Mouse (Mus musculus): Measurements from ENCODE around the gene Dennd4c. TPM values are rescaled to one million over a fixed set of nuclear protein-coding genes. Genes with fewer than 3 reads are reported as not detected.
"Not testable (repeated sequence)": the region's sequence is repeated elsewhere in the genome, so short reads cannot be mapped to it uniquely, and the experiment has no call there.

The Dennd4c gene
- total RNA-seq, 2 experiments from 2014 or later = 29.3 to 34.1 TPM

GRCm38 (mm10) chr4:86777587-86777986, 29.2 kb downstream of the Dennd4c start:
- peak; percentile 14 to 18 for DNase-seq

GRCm38 (mm10) chr4:86810604-86811003, 62.2 kb downstream of the Dennd4c start:
- peak; percentile 14 to 29 for DNase-seq

GRCm38 (mm10) chr4:86814850-86815249, 66.5 kb downstream of the Dennd4c start:
- DNase-seq = no peak

GRCm38 (mm10) chr4:86823169-86823568, 74.8 kb downstream of the Dennd4c start:
- peak; percentile 19 to 70 for DNase-seq

GRCm38 (mm10) chr4:86825143-86825542, 76.8 kb downstream of the Dennd4c start:
- no peak for DNase-seq

GRCm38 (mm10) chr4:86831896-86832295, 83.5 kb downstream of the Dennd4c start:
- no peak for DNase-seq

- DNase-seq = not testable (repeated sequence)
Measured at GRCm38 (mm10) chr4:86841141-86841540, 92.8 kb downstream of the Dennd4c start.

- peak; percentile 49 to 65 for DNase-seq
Measured at GRCm38 (mm10) chr4:86845384-86845783, 97.0 kb downstream of the Dennd4c start.

- no peak for DNase-seq
Measured at GRCm38 (mm10) chr4:86847246-86847645, 98.9 kb downstream of the Dennd4c start.

GRCm38 (mm10) chr4:86851331-86851730, 103.0 kb downstream of the Dennd4c start:
- no peak for DNase-seq

- DNase-seq = no peak
Measured at GRCm38 (mm10) chr4:86852018-86852417, 103.7 kb downstream of the Dennd4c start.

- DNase-seq = no peak
Measured at GRCm38 (mm10) chr4:86852813-86853590, 104.6 kb downstream of the Dennd4c start.

GRCm38 (mm10) chr4:86856304-86857112, 108.2 kb downstream of the Dennd4c start:
- peak in 1 of 2 experiments; percentile 13 for DNase-seq

- peak; percentile 98 for DNase-seq
Measured at GRCm38 (mm10) chr4:86857113-86858069, 109.0 kb downstream of the Dennd4c start, which contains the start of gene Rps6. TSS of gene Rps6 (minus strand) at chr4:86857412.

- DNase-seq = no peak
Measured at GRCm38 (mm10) chr4:86858070-86858440, 109.7 kb downstream of the Dennd4c start.

- DNase-seq = no peak
Measured at GRCm38 (mm10) chr4:86864087-86864486, 115.7 kb downstream of the Dennd4c start.

GRCm38 (mm10) chr4:86871988-86872387, 123.6 kb downstream of the Dennd4c start:
- DNase-seq = no peak

GRCm38 (mm10) chr4:86873072-86873471, 124.7 kb downstream of the Dennd4c start:
- DNase-seq = no peak

- DNase-seq = peak; percentile 94 to 97
Measured at GRCm38 (mm10) chr4:86874146-86874847, 125.9 kb downstream of the Dennd4c start, which contains the start of gene Acer2. TSS of gene Acer2 (plus strand) at chr4:86874396.

- DNase-seq = no peak
Measured at GRCm38 (mm10) chr4:86879477-86879876, 131.1 kb downstream of the Dennd4c start.

- DNase-seq = no peak
Measured at GRCm38 (mm10) chr4:86881178-86881577, 132.8 kb downstream of the Dennd4c start.
